Mouse (Mus musculus): ENCODE measurements around the gene E130114P18Rik. TPM values are rescaled to one million over a fixed set of nuclear protein-coding genes. Genes with fewer than 3 reads are reported as not detected.

E130114P18Rik gene
- polyA plus RNA-seq, 1 experiment from 2014 or later = 1.6 TPM

- no peak overlapping the region for H3K27ac ChIP-seq (ENCODE audit: low read depth, low read length)
Observed at GRCm38 (mm10) chr4:97577431-97577830, 200.4 kb downstream of the E130114P18Rik start.

GRCm38 (mm10) chr4:97575447-97575846 is 202.4 kb downstream of the E130114P18Rik start:
- no peak for TF ChIP-seq CTCF (IDR thresholded peaks at IDR 0.05; ENCODE audit: low read depth)
- no peak overlapping the region for H3K9ac ChIP-seq (ENCODE audit: low read depth, low read length)
- H3K4me3 ChIP-seq (ENCODE audit: low read depth, low read length) = no peak overlapping the region
- no peaks in the 10 kb centered on the region for H3K9me3 ChIP-seq (ENCODE audit: control insufficient read depth)
- H3K4me2 ChIP-seq (replicated peaks; ENCODE audit: low read depth) = no peak overlapping the region
- no peaks in the 10 kb centered on the region for H3K4me1 ChIP-seq (replicated peaks; ENCODE audit: control insufficient read depth, insufficient read depth, low read length)
- no peaks in the 10 kb centered on the region for H3K27me3 ChIP-seq (replicated peaks; ENCODE audit: control insufficient read depth, insufficient read depth, low read length)
- H3K27ac ChIP-seq (ENCODE audit: low read depth, low read length) = no peak overlapping the region
- H3K36me3 ChIP-seq (ENCODE audit: control insufficient read depth, insufficient read depth) = no peaks in the 10 kb centered on the region
- no peak for ATAC-seq
- WGBS = 33% methylated on average over 5 of the region's 5 CpGs

More at GRCm38 (mm10) chr4:97577431-97577830, 200.4 kb downstream of the E130114P18Rik start:
- no peak for TF ChIP-seq CTCF (IDR thresholded peaks at IDR 0.05; ENCODE audit: low read depth)
- no peak overlapping the region for H3K9ac ChIP-seq (ENCODE audit: low read depth, low read length)
- no peak overlapping the region for H3K4me2 ChIP-seq (replicated peaks; ENCODE audit: low read depth)
- 63% methylated on average over 5 of the region's 5 CpGs for WGBS
- no peaks in the 10 kb centered on the region for H3K36me3 ChIP-seq (ENCODE audit: control insufficient read depth, insufficient read depth)
- no peak for ATAC-seq
- H3K4me3 ChIP-seq (ENCODE audit: low read depth, low read length) = no peak overlapping the region
- H3K27me3 ChIP-seq (replicated peaks; ENCODE audit: control insufficient read depth, insufficient read depth, low read length) = no peaks in the 10 kb centered on the region
- no peaks in the 10 kb centered on the region for H3K4me1 ChIP-seq (replicated peaks; ENCODE audit: control insufficient read depth, insufficient read depth, low read length)
- no peaks in the 10 kb centered on the region for H3K9me3 ChIP-seq (ENCODE audit: control insufficient read depth)

GRCm38 (mm10) chr4:97569320-97569719 is 208.6 kb downstream of the E130114P18Rik start:
- Histone ChIP-seq H3K4me3 (ENCODE audit: low read depth, low read length) (no peak overlapping the region), H3K4me1 (replicated peaks; ENCODE audit: control insufficient read depth, insufficient read depth, low read length) (no peaks in the 10 kb centered on the region), H3K9ac (ENCODE audit: low read depth, low read length) (no peak overlapping the region), H3K4me2 (replicated peaks; ENCODE audit: low read depth) (no peak overlapping the region), H3K36me3 (ENCODE audit: control insufficient read depth, insufficient read depth) (no peaks in the 10 kb centered on the region), H3K9me3 (ENCODE audit: control insufficient read depth) (no peaks in the 10 kb centered on the region), H3K27me3 (replicated peaks; ENCODE audit: control insufficient read depth, insufficient read depth, low read length) (no peaks in the 10 kb centered on the region), H3K27ac (ENCODE audit: low read depth, low read length) (no peak overlapping the region)
- 63% methylated on average over 3 of the region's 3 CpGs for WGBS
- no peak for ATAC-seq
- TF ChIP-seq CTCF (IDR thresholded peaks at IDR 0.05; ENCODE audit: low read depth) = no peak

GRCm38 (mm10) chr4:97564656-97565055 is 213.2 kb downstream of the E130114P18Rik start:
- no peak overlapping the region for H3K9ac ChIP-seq (ENCODE audit: low read depth, low read length)
- H3K9me3 ChIP-seq (ENCODE audit: control insufficient read depth) = no peaks in the 10 kb centered on the region
- no peaks in the 10 kb centered on the region for H3K27me3 ChIP-seq (replicated peaks; ENCODE audit: control insufficient read depth, insufficient read depth, low read length)
- no peaks in the 10 kb centered on the region for H3K4me1 ChIP-seq (replicated peaks; ENCODE audit: control insufficient read depth, insufficient read depth, low read length)
- 39% methylated on average over 4 of the region's 4 CpGs for WGBS
- no peak overlapping the region for H3K4me2 ChIP-seq (replicated peaks; ENCODE audit: low read depth)
- no peak overlapping the region for H3K4me3 ChIP-seq (ENCODE audit: low read depth, low read length)
- H3K36me3 ChIP-seq (ENCODE audit: control insufficient read depth, insufficient read depth) = no peaks in the 10 kb centered on the region
- TF ChIP-seq CTCF (IDR thresholded peaks at IDR 0.05; ENCODE audit: low read depth) = peak; percentile 80
- ATAC-seq = 0 out of 2 replicates have a peak, but pooled peaks have one; percentile 28
- no peak overlapping the region for H3K27ac ChIP-seq (ENCODE audit: low read depth, low read length)

GRCm38 (mm10) chr4:97564199-97564598 is 213.7 kb downstream of the E130114P18Rik start:
- TF ChIP-seq CTCF (IDR thresholded peaks at IDR 0.05; ENCODE audit: low read depth) = no peak
- Histone ChIP-seq H3K36me3 (ENCODE audit: control insufficient read depth, insufficient read depth) (no peaks in the 10 kb centered on the region), H3K4me3 (ENCODE audit: low read depth, low read length) (no peak overlapping the region), H3K27ac (ENCODE audit: low read depth, low read length) (no peak overlapping the region), H3K9me3 (ENCODE audit: control insufficient read depth) (no peaks in the 10 kb centered on the region), H3K27me3 (replicated peaks; ENCODE audit: control insufficient read depth, insufficient read depth, low read length) (no peaks in the 10 kb centered on the region), H3K4me2 (replicated peaks; ENCODE audit: low read depth) (no peak overlapping the region), H3K4me1 (replicated peaks; ENCODE audit: control insufficient read depth, insufficient read depth, low read length) (no peaks in the 10 kb centered on the region), H3K9ac (ENCODE audit: low read depth, low read length) (no peak overlapping the region)
- ATAC-seq = no peak
- 81% methylated on average over 6 of the region's 6 CpGs for WGBS

- no peaks in the 10 kb centered on the region for H3K4me1 ChIP-seq (replicated peaks; ENCODE audit: control insufficient read depth, insufficient read depth, low read length)
- no peak overlapping the region for H3K27ac ChIP-seq (ENCODE audit: low read depth, low read length)
- WGBS = 83% methylated on average over 2 of the region's 2 CpGs
- no peak for TF ChIP-seq CTCF (IDR thresholded peaks at IDR 0.05; ENCODE audit: low read depth)
- ATAC-seq = no peak
- H3K4me2 ChIP-seq (replicated peaks; ENCODE audit: low read depth) = no peak overlapping the region
- no peaks in the 10 kb centered on the region for H3K36me3 ChIP-seq (ENCODE audit: control insufficient read depth, insufficient read depth)
- no peaks in the 10 kb centered on the region for H3K27me3 ChIP-seq (replicated peaks; ENCODE audit: control insufficient read depth, insufficient read depth, low read length)
- no peaks in the 10 kb centered on the region for H3K9me3 ChIP-seq (ENCODE audit: control insufficient read depth)
- H3K9ac ChIP-seq (ENCODE audit: low read depth, low read length) = no peak overlapping the region
- no peak overlapping the region for H3K4me3 ChIP-seq (ENCODE audit: low read depth, low read length)
Observed at GRCm38 (mm10) chr4:97557585-97557984, 220.3 kb downstream of the E130114P18Rik start.

- ATAC-seq = no peak
- 0 out of 2 replicates have a peak, but pooled peaks cover 3% of the 10 kb centered on the region for H3K4me1 ChIP-seq (replicated peaks; ENCODE audit: control insufficient read depth, insufficient read depth, low read length)
- H3K4me3 ChIP-seq (ENCODE audit: low read depth, low read length) = no peak overlapping the region
- no peaks in the 10 kb centered on the region for H3K27me3 ChIP-seq (replicated peaks; ENCODE audit: control insufficient read depth, insufficient read depth, low read length)
- H3K36me3 ChIP-seq (ENCODE audit: control insufficient read depth, insufficient read depth) = no peaks in the 10 kb centered on the region
- WGBS = 15% methylated on average over 5 of the region's 5 CpGs
- H3K9me3 ChIP-seq (ENCODE audit: control insufficient read depth) = no peaks in the 10 kb centered on the region
- H3K9ac ChIP-seq (ENCODE audit: low read depth, low read length) = no peak overlapping the region
- no peak overlapping the region for H3K27ac ChIP-seq (ENCODE audit: low read depth, low read length)
- H3K4me2 ChIP-seq (replicated peaks; ENCODE audit: low read depth) = no peak overlapping the region
- no peak for TF ChIP-seq CTCF (IDR thresholded peaks at IDR 0.05; ENCODE audit: low read depth)
Observed at GRCm38 (mm10) chr4:97544016-97544415, 233.9 kb downstream of the E130114P18Rik start.
